ENCODE assay signal across 13 mouse cellular contexts in genomic region chr7:19695213-19695594, GRCm38 (mm10). TPM values are rescaled to one million over a fixed set of nuclear protein-coding genes. Genes with fewer than 3 reads are reported as not detected.
DNase-seq lines count a peak whose midpoint lies in the region; ATAC-seq and TF ChIP-seq lines count a peak whose summit lies in the region.
"Had no signal": no experiment of that assay in that cellular context is flagged by ENCODE, and none has a peak within 500 bp of the region (broad histone marks: within the 10 kb centered on the region; RNA-seq: fewer than 3 reads in every experiment).

No protein-coding gene starts in this region.

- no peak for DNase-seq in heart, postnatal 25 days (ENCODE audit: low spot score)
- no peak for DNase-seq in lung, postnatal 0 days (ENCODE audit: low spot score)
- no peak for DNase-seq in lung, postnatal 36 days
- no peak for DNase-seq in forebrain, embryonic 10.5 days (ENCODE audit: extremely low spot score, low spot score)
- no peak for DNase-seq in layer of hippocampus, adult 9-11 months
- DNase-seq: cerebellum, adult 11-12 months; lung, postnatal 4 days had no signal

- peaks cover 42 to 43% of the 10 kb centered on the region in 2 experiments for H3K4me1 ChIP-seq in heart, embryonic 14.5 days (ENCODE audit: control insufficient read depth in 2 of 2, insufficient read depth in 2 of 2, low read length in 2 of 2)
- H3K4me1 ChIP-seq in lung, postnatal 0 days (ENCODE audit: insufficient read depth, low read depth, low read length) = peaks cover 22% of the 10 kb centered on the region; the same call in 1 of the 2 replicates
- peaks cover 22% of the 10 kb centered on the region for H3K4me1 ChIP-seq in intestine, postnatal 0 days (replicated peaks; ENCODE audit: control insufficient read depth, insufficient read depth, low read length)
- H3K4me1 ChIP-seq in stomach, embryonic 16.5 days (ENCODE audit: control insufficient read depth, insufficient read depth, low read length) = peaks cover 36% of the 10 kb centered on the region
- peaks cover 56% of the 10 kb centered on the region for H3K4me1 ChIP-seq in forebrain, embryonic 10.5 days

- H3K4me2 ChIP-seq in heart, embryonic 14.5 days (ENCODE audit: low read length) = peak overlapping the region; percentile 19; the same call in 1 of the 2 replicates
- H3K4me2 ChIP-seq in lung, postnatal 0 days (replicated peaks; ENCODE audit: low read depth, low read length) = no peak overlapping the region
- no peak overlapping the region for H3K4me2 ChIP-seq in intestine, postnatal 0 days (replicated peaks; ENCODE audit: low read depth)
- no peak overlapping the region for H3K4me2 ChIP-seq in stomach, embryonic 16.5 days (ENCODE audit: low read depth, low read length)
- H3K4me2 ChIP-seq: hindbrain, embryonic 15.5 days had no signal

- no peak for ATAC-seq in heart, embryonic 14.5 days (ENCODE audit: insufficient number of reproducible peaks, insufficient read depth, low FRiP score, low read depth)
- ATAC-seq in lung, postnatal 0 days = no peak
- no peak for ATAC-seq in intestine, postnatal 0 days
- no peak for ATAC-seq in stomach, embryonic 16.5 days (ENCODE audit: insufficient read depth, low FRiP score)

- intact Hi-C loops in heart, postnatal 25 days (cut with DNase I) = no loop called here

- TF ChIP-seq CTCF in lung, postnatal 0 days (IDR thresholded peaks at IDR 0.05) = no peak
- no peak for TF ChIP-seq CTCF in intestine, postnatal 0 days (IDR thresholded peaks at IDR 0.05; ENCODE audit: low read depth)

- H3K27ac ChIP-seq in heart, embryonic 14.5 days (replicated peaks in 1 of 2; ENCODE audit: control insufficient read depth in 1 of 2, insufficient read depth in 1 of 2, low read depth in 2 of 2, low read length in 2 of 2) = peak overlapping the region; percentile 78 to 94
- peak overlapping the region; percentile 81 for H3K27ac ChIP-seq in lung, postnatal 0 days (ENCODE audit: low read length)
- H3K27ac ChIP-seq in intestine, postnatal 0 days (ENCODE audit: low read depth, low read length) = 0 out of 2 replicates have a peak overlapping the region, but pooled peaks have one; percentile 5
- peak overlapping the region; percentile 26; the same call in 1 of the 2 replicates for H3K27ac ChIP-seq in stomach, embryonic 16.5 days (ENCODE audit: low read length)
- H3K27ac ChIP-seq in forebrain, embryonic 10.5 days = no peak overlapping the region
- H3K27ac ChIP-seq: hindbrain, embryonic 15.5 days had no signal

- peaks cover 8% of the 10 kb centered on the region for H3K36me3 ChIP-seq in heart, embryonic 14.5 days (ENCODE audit: control insufficient read depth, insufficient read depth, low read length)
- H3K36me3 ChIP-seq in lung, postnatal 0 days (ENCODE audit: insufficient read depth, low read length) = no peaks in the 10 kb centered on the region
- no peaks in the 10 kb centered on the region for H3K36me3 ChIP-seq in intestine, postnatal 0 days (ENCODE audit: control insufficient read depth, insufficient read depth)
- no peaks in the 10 kb centered on the region; the same call in 1 of the 2 replicates for H3K36me3 ChIP-seq in stomach, embryonic 16.5 days (ENCODE audit: control insufficient read depth, insufficient read depth, low read length)
- peaks cover 21% of the 10 kb centered on the region for H3K36me3 ChIP-seq in forebrain, embryonic 10.5 days (replicated peaks)
- H3K36me3 ChIP-seq: hindbrain, embryonic 15.5 days had no signal

- no peaks in the 10 kb centered on the region for H3K9me3 ChIP-seq in heart, embryonic 14.5 days (ENCODE audit: control insufficient read depth, low read length)
- H3K9me3 ChIP-seq in lung, postnatal 0 days (ENCODE audit: low read length) = no peaks in the 10 kb centered on the region
- no peaks in the 10 kb centered on the region for H3K9me3 ChIP-seq in intestine, postnatal 0 days (ENCODE audit: control insufficient read depth)
- no peaks in the 10 kb centered on the region for H3K9me3 ChIP-seq in stomach, embryonic 16.5 days (replicated peaks; ENCODE audit: control insufficient read depth, low read length)
- peaks cover 10% of the 10 kb centered on the region for H3K9me3 ChIP-seq in forebrain, embryonic 10.5 days
- H3K9me3 ChIP-seq: hindbrain, embryonic 15.5 days had no signal

- no peak overlapping the region; the same call in 1 of the 2 replicates for H3K9ac ChIP-seq in heart, embryonic 14.5 days (ENCODE audit: low read length)
- no peak overlapping the region for H3K9ac ChIP-seq in lung, postnatal 0 days (replicated peaks; ENCODE audit: low read depth)
- H3K9ac ChIP-seq in intestine, postnatal 0 days (ENCODE audit: low read depth, low read length) = no peak overlapping the region
- peak overlapping the region; percentile 10; the same call in 1 of the 2 replicates for H3K9ac ChIP-seq in stomach, embryonic 16.5 days (ENCODE audit: low read length)
- H3K9ac ChIP-seq: hindbrain, embryonic 15.5 days had no signal

- no peak for TF ChIP-seq EP300 in lung, postnatal 0 days (IDR thresholded peaks at IDR 0.05)

- no peaks in the 10 kb centered on the region for H3K27me3 ChIP-seq in heart, embryonic 14.5 days (ENCODE audit: control insufficient read depth, insufficient read depth, low read length)
- H3K27me3 ChIP-seq in lung, postnatal 0 days (replicated peaks; ENCODE audit: insufficient read depth, low read length) = no peaks in the 10 kb centered on the region
- H3K27me3 ChIP-seq in intestine, postnatal 0 days (replicated peaks; ENCODE audit: control insufficient read depth, insufficient read depth, low read length) = no peaks in the 10 kb centered on the region
- no peaks in the 10 kb centered on the region for H3K27me3 ChIP-seq in stomach, embryonic 16.5 days (ENCODE audit: control insufficient read depth, insufficient read depth, low read length)
- no peaks in the 10 kb centered on the region for H3K27me3 ChIP-seq in forebrain, embryonic 10.5 days (ENCODE audit: poor library complexity, severe bottlenecking)
- H3K27me3 ChIP-seq: hindbrain, embryonic 15.5 days had no signal

- 7% methylated on average over 8 of the region's 8 CpGs for WGBS in heart, embryonic 14.5 days
- 14% methylated on average over 8 of the region's 8 CpGs for WGBS in lung, postnatal 0 days
- 19% methylated on average over 8 of the region's 8 CpGs for WGBS in intestine, postnatal 0 days
- WGBS in stomach, embryonic 16.5 days = 15% methylated on average over 8 of the region's 8 CpGs
- WGBS in forebrain, embryonic 10.5 days = 55% methylated on average over 8 of the region's 8 CpGs

- no peak overlapping the region for H3K4me3 ChIP-seq in heart, embryonic 14.5 days (ENCODE audit: control insufficient read depth in 1 of 2, insufficient read depth in 1 of 2, low read depth in 1 of 2, low read length in 2 of 2)
- no peak overlapping the region for H3K4me3 ChIP-seq in lung, postnatal 0 days (ENCODE audit: low read depth, low read length)
- no peak overlapping the region for H3K4me3 ChIP-seq in intestine, postnatal 0 days (ENCODE audit: low read depth, low read length)
- no peak overlapping the region for H3K4me3 ChIP-seq in stomach, embryonic 16.5 days (replicated peaks; ENCODE audit: low read length)
- H3K4me3 ChIP-seq in forebrain, embryonic 10.5 days = no peak overlapping the region
- H3K4me3 ChIP-seq: hindbrain, embryonic 15.5 days had no signal

RNA-seq across cellular contexts. Expression of gene Apoc1, which starts 2.7 kb away (rescaled TPM):
- 14.3 and 14.6 TPM in 2 replicates for polyA plus RNA-seq in heart, embryonic 14.5 days (2014; fragmentation: Nextera tagmentation; extraction: Ambion mirVana)
- total RNA-seq in heart, postnatal 25 days (2021) = 1 to 10 TPM; 1.4 to 2.2 TPM
- 61.1 and 63.8 TPM in 2 replicates for polyA plus RNA-seq in lung, postnatal 0 days (2015; fragmentation: Nextera tagmentation; extraction: Ambion mirVana)
- polyA plus RNA-seq in intestine, postnatal 0 days (2015; fragmentation: Nextera tagmentation; extraction: Ambion mirVana) = 34.7 and 50.0 TPM in 2 replicates
- 38.3 and 53.4 TPM in 2 replicates for polyA plus RNA-seq in stomach, embryonic 16.5 days (2015; fragmentation: Nextera tagmentation; extraction: Ambion mirVana)
- polyA plus RNA-seq in forebrain, embryonic 10.5 days (2016; fragmentation: Nextera tagmentation; extraction: Ambion mirVana) = 2.3 TPM in 2 replicates

RNA-seq across cellular contexts. Expression of gene Apoe, which starts 3.8 kb away (rescaled TPM):
- polyA plus RNA-seq in heart, embryonic 14.5 days (2014; fragmentation: Nextera tagmentation; extraction: Ambion mirVana) = 644 and 695 TPM in 2 replicates
- 100 to 1,000 TPM; 309 to 319 TPM for total RNA-seq in heart, postnatal 25 days (2021)
- 768 and 1,006 TPM in 2 replicates for polyA plus RNA-seq in lung, postnatal 0 days (2015; fragmentation: Nextera tagmentation; extraction: Ambion mirVana)
- polyA plus RNA-seq in intestine, postnatal 0 days (2015; fragmentation: Nextera tagmentation; extraction: Ambion mirVana) = 435 and 436 TPM in 2 replicates
- 385 and 438 TPM in 2 replicates for polyA plus RNA-seq in stomach, embryonic 16.5 days (2015; fragmentation: Nextera tagmentation; extraction: Ambion mirVana)
- polyA plus RNA-seq in forebrain, embryonic 10.5 days (2016; fragmentation: Nextera tagmentation; extraction: Ambion mirVana) = 140 and 154 TPM in 2 replicates

RNA-seq across cellular contexts. Expression of gene Apoc4, which starts 13.9 kb away (rescaled TPM):
- 0.31 TPM in 1 of 2 replicates, not detected in the other for polyA plus RNA-seq in heart, embryonic 14.5 days (2014; fragmentation: Nextera tagmentation; extraction: Ambion mirVana)
- total RNA-seq in heart, postnatal 25 days (2021) = not detected
- polyA plus RNA-seq in lung, postnatal 0 days (2015; fragmentation: Nextera tagmentation; extraction: Ambion mirVana) = 0.38 and 0.88 TPM in 2 replicates
- 0.70 and 1.4 TPM in 2 replicates for polyA plus RNA-seq in intestine, postnatal 0 days (2015; fragmentation: Nextera tagmentation; extraction: Ambion mirVana)
- 11.4 and 16.8 TPM in 2 replicates for polyA plus RNA-seq in stomach, embryonic 16.5 days (2015; fragmentation: Nextera tagmentation; extraction: Ambion mirVana)
- polyA plus RNA-seq in forebrain, embryonic 10.5 days (2016; fragmentation: Nextera tagmentation; extraction: Ambion mirVana) = not detected in 2 replicates
- total RNA-seq: layer of hippocampus, postnatal 10 days had no signal
- polyA plus RNA-seq: hindbrain, embryonic 15.5 days; neural tube, embryonic 11.5 days had no signal

RNA-seq across cellular contexts. Expression of gene Gm44805, which starts 14.0 kb away (rescaled TPM):
- not detected in 2 replicates for polyA plus RNA-seq in heart, embryonic 14.5 days (2014; fragmentation: Nextera tagmentation; extraction: Ambion mirVana)
- not detected for total RNA-seq in heart, postnatal 25 days (2021)
- not detected in 2 replicates for polyA plus RNA-seq in lung, postnatal 0 days (2015; fragmentation: Nextera tagmentation; extraction: Ambion mirVana)
- polyA plus RNA-seq in intestine, postnatal 0 days (2015; fragmentation: Nextera tagmentation; extraction: Ambion mirVana) = 5.6 and 13.5 TPM in 2 replicates
- 1.2 and 7.2 TPM in 2 replicates for polyA plus RNA-seq in stomach, embryonic 16.5 days (2015; fragmentation: Nextera tagmentation; extraction: Ambion mirVana)
- polyA plus RNA-seq in forebrain, embryonic 10.5 days (2016; fragmentation: Nextera tagmentation; extraction: Ambion mirVana) = not detected in 2 replicates
- total RNA-seq: layer of hippocampus, postnatal 10 days had no signal
- polyA plus RNA-seq: hindbrain, embryonic 15.5 days; neural tube, embryonic 11.5 days had no signal

RNA-seq across cellular contexts. Expression of gene Apoc2, which starts 17.5 kb away (rescaled TPM):
- polyA plus RNA-seq in heart, embryonic 14.5 days (2014; fragmentation: Nextera tagmentation; extraction: Ambion mirVana) = 0.57 and 2.2 TPM in 2 replicates
- not detected for total RNA-seq in heart, postnatal 25 days (2021)
- 4.2 and 4.9 TPM in 2 replicates for polyA plus RNA-seq in lung, postnatal 0 days (2015; fragmentation: Nextera tagmentation; extraction: Ambion mirVana)
- polyA plus RNA-seq in intestine, postnatal 0 days (2015; fragmentation: Nextera tagmentation; extraction: Ambion mirVana) = 11,285 and 12,482 TPM in 2 replicates
- 80.5 and 93.2 TPM in 2 replicates for polyA plus RNA-seq in stomach, embryonic 16.5 days (2015; fragmentation: Nextera tagmentation; extraction: Ambion mirVana)
- polyA plus RNA-seq in forebrain, embryonic 10.5 days (2016; fragmentation: Nextera tagmentation; extraction: Ambion mirVana) = 0.39 TPM in 1 of 2 replicates, not detected in the other
- total RNA-seq: layer of hippocampus, postnatal 10 days had no signal
